Mouse (Mus musculus) adipose tissue, adult 10 weeks (tissue): ENCODE data around the gene Coa4. TPM values are rescaled to one million over a fixed set of nuclear protein-coding genes. Genes with fewer than 3 reads are reported as not detected.

Experiments used
- polyA plus RNA-seq: library from polyadenylated mRNA; stranded (reverse); fragments of 350-450 nt; fragmentation: Illumina TruSeq; extraction: RNeasy Lipid Tissue Mini Kit (QIAGEN cat#74804); gene quantifications from one replicate; pipeline ENCODE4 v1.2.3, GENCODE M21; 2014; ENCODE audit warnings: low read depth, low replicate concordance

Coa4 gene
- polyA plus RNA-seq, result 18.5 TPM

GRCm38 (mm10) chr7:100536804-100537518 is at the start of gene Coa4:
Coa4 (plus strand) TSS chr7:100537071.

GRCm38 (mm10) chr7:100493117-100493483 is 43.8 kb upstream of the Coa4 start, which contains the start of gene Ucp2:
Ucp2 (plus strand) TSS chr7:100493337.

GRCm38 (mm10) chr7:100514573-100514972 is 22.3 kb upstream of the Coa4 start, which contains the start of gene Dnajb13:
Dnajb13 (minus strand) TSS chr7:100514960.

Other genes with a start within 250 kb of the Coa4 start
- 24.0 TPM for gene C2cd3, start 164.8 kb upstream of the Coa4 start, polyA plus RNA-seq
- 35.6 TPM for gene Ppme1, start 164.8 kb upstream of the Coa4 start, polyA plus RNA-seq
- 10.0 TPM for gene Ucp3, start 64.1 kb upstream of the Coa4 start, polyA plus RNA-seq
- 473 TPM for gene Ucp2, start 43.7 kb upstream of the Coa4 start, polyA plus RNA-seq
- 8.0 TPM for gene Dnajb13, start 22.1 kb upstream of the Coa4 start, polyA plus RNA-seq
- gene Rab6a, start 70.3 kb downstream of the Coa4 start, polyA plus RNA-seq, result 67.0 TPM
- 63.4 TPM for gene Mrpl48, start 71.2 kb downstream of the Coa4 start, polyA plus RNA-seq
- 18.3 TPM for gene Plekhb1, start 125.3 kb downstream of the Coa4 start, polyA plus RNA-seq
- gene Fam168a, start 169.6 kb downstream of the Coa4 start, polyA plus RNA-seq, result 21.4 TPM